Mouse (Mus musculus) frontal cortex, postnatal 36 days (tissue): ENCODE measurements at regions not wholly inside any gene's neighbourhood (a gene's known extent, or its start where the extent isn't known, plus 50 kb on each side); places are given as distances from the start of the nearest gene placed in this dataset.

Experiments used
- DNase-seq, 2 experiments: peaks; one replicate each; pipeline ENCODE4 v3.0.0; 2022; ENCODE audit warnings: low spot score in 2 of 2

GRCm38 (mm10) chr9:23911851-23912250, 185.9 kb upstream of the Npsr1 start:
- no peak for DNase-seq

GRCm38 (mm10) chr9:23917345-23917744, 180.5 kb upstream of the Npsr1 start:
- DNase-seq = no peak

GRCm38 (mm10) chr9:23919191-23919904, 178.4 kb upstream of the Npsr1 start:
- DNase-seq = no peak

- no peak for DNase-seq
These were observed 165.6 kb upstream of the Npsr1 start for GRCm38 (mm10) chr9:23932185-23932584.

GRCm38 (mm10) chr9:23934282-23934681, 163.5 kb upstream of the Npsr1 start:
- DNase-seq = no peak

GRCm38 (mm10) chr9:23952543-23952942, 145.3 kb upstream of the Npsr1 start:
- peak; percentile 19 to 78 for DNase-seq

- DNase-seq = no peak
These were observed 141.2 kb upstream of the Npsr1 start for GRCm38 (mm10) chr9:23956593-23956992.

GRCm38 (mm10) chr9:23969736-23970135, 128.1 kb upstream of the Npsr1 start:
- no peak for DNase-seq

GRCm38 (mm10) chr9:23973206-23973605, 124.6 kb upstream of the Npsr1 start:
- no peak for DNase-seq

- peak in 1 of 2 experiments; percentile 61 for DNase-seq
These were observed 120.2 kb upstream of the Npsr1 start for GRCm38 (mm10) chr9:23977574-23977973.

- DNase-seq = no peak
These were observed 91.4 kb upstream of the Npsr1 start for GRCm38 (mm10) chr9:24006353-24006752.

- DNase-seq = no peak
These were observed 59.5 kb upstream of the Npsr1 start for GRCm38 (mm10) chr9:24038274-24038673.
